Mouse (Mus musculus) erythroblast, adult 5-6 weeks (primary cell): ENCODE measurements around the gene Slamf8. TPM values are rescaled to one million over a fixed set of nuclear protein-coding genes. Genes with fewer than 3 reads are reported as not detected.

Experiments
- ATAC-seq: replicated peaks from 2 replicates; pipeline ENCODE4 v1.8.0; 2016; ENCODE audit warnings: moderate number of reproducible peaks, mild to moderate bottlenecking, moderate TSS enrichment, inconsistent platforms; ENCODE audit not compliant: poor library complexity, low FRiP score, severe bottlenecking
- total RNA-seq, 2 experiments: library from RNA; stranded (forward) in 1 of 2; stranded (reverse) in 1 of 2; fragments of 150-400 nt in 1 of 2; fragments of 200-764, 138-1000 nt in 1 of 2; gene quantifications; 2 replicates each; pipeline versions ENCODE4 v1.2.3 to v1.2.4; 2015 to 2017; ENCODE audit warnings: low replicate concordance in 2 of 2

Slamf8 gene
- total RNA-seq (2015; ENCODE audit: low replicate concordance), result not detected in 2 replicates
- 0.68 TPM in 1 of 2 replicates, not detected in the other for total RNA-seq (2017; ENCODE audit: low replicate concordance)

DNA sequence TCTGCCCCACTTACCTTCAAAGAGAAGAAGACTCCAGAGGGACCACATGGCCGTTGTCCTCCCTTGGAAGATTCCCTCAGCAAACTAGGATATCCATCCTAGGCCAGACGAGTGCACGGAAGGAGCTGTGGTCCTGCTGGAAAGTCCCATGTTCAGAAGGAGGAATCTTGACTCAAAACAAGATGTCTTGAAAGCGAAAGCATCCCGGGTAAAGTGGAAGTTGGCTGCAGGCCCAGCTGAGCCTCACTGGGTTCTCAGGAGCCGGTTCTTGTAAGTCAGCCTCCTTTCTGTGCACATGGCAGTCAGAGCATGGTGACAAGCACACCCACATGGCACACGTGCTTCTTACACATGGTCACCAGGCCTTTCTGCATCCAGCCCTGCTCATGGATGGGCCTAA, at the start of gene Slamf8:
Gene Slamf8, minus strand, starts transcription at position 184 of the 400 bp plus-strand sequence.
- ATAC-seq, result no peak

- ATAC-seq, result no peak
Measured at GRCm38 (mm10) chr1:172638781-172639180, 48.4 kb upstream of the Slamf8 start.

- no peak for ATAC-seq
Measured at GRCm38 (mm10) chr1:172637801-172638200, 47.4 kb upstream of the Slamf8 start.

DNA sequence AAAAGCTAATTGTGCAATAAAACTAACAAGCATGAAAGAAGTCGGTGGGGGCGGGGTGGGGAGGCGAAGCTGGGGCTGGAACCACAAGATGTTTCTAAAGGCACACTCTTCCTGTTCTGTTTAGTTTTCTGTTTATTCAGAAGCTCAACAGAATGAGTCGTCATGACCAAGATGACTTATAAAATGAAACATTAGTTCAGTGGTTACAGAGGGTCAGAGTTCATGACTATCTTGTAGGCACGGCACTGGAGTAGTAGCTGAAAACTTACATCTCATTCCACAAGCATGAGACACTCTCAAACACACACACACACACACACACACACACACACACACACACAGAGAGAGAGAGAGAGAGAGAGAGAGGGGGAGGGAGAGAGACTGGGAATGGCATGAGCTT, 45.9 kb upstream of the Slamf8 start:
- ATAC-seq, result no peak

GRCm38 (mm10) chr1:172635258-172635657, 44.9 kb upstream of the Slamf8 start:
- ATAC-seq, result no peak

DNA sequence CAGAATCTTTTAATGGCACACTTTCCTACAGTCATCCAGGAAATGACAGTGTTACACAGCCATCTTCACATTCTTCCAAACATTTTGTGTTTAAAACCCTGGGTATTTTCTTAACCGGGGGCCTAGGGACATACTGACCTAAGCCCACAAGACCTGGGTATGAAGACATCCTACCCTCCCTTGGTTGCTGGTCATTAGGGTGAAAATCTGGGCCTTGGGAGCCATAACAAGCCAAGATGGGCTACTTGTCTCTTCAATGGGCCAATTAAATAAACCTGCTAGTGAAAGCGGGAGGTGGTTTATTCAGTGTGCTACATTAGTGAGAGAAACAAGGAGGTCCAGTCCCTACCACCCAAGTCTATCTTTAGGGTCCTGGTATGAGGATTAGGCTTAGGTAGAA, 43.8 kb upstream of the Slamf8 start:
- no peak for ATAC-seq

- ATAC-seq, result peak; percentile 89
Measured at GRCm38 (mm10) chr1:172632451-172633326, 42.3 kb upstream of the Slamf8 start, which contains the start of gene Dusp23. TSS of gene Dusp23 (minus strand) at chr1:172632962.

GRCm38 (mm10) chr1:172631721-172632120, 41.4 kb upstream of the Slamf8 start:
- no peak for ATAC-seq

GRCm38 (mm10) chr1:172629831-172630230, 39.5 kb upstream of the Slamf8 start:
- no peak for ATAC-seq

DNA sequence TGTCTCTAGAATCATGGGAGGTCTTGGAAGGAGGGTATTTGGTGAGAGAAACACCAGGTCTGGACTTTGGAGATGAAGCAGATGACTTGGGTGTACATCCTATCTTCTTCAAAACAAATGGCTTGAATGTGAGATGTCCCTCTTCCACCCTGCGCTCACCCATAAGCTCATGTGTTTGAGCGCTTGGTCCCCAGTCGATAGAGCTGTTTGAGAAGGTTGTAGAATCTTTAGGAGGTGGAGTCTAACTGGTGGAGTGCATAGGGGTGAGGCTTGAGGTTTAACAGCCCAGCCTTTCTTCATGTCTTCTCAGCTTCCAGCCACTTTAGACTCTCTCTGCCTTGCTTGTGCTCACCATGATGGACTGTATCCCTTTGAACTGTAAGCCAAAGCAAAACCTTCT, 35.9 kb upstream of the Slamf8 start:
- no peak for ATAC-seq

DNA sequence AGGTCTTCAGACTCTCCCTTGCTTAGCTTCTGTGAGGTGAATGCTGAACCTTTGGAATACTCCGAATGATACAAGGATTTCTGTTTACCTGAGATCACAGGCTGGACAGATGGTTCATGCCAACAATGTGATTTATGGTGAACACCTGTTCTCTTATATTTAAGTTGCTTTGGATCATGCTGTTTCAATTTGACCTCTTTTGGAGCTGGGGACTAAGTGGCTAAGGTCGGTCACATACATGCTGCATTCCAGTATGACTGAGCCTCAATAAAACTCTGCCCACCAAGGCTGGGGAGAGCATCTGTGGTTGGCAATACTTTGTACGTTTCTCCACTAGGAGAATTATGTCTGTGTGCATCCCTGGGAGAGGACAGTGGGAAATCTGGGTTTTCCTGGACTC, 33.7 kb upstream of the Slamf8 start:
- no peak for ATAC-seq

DNA sequence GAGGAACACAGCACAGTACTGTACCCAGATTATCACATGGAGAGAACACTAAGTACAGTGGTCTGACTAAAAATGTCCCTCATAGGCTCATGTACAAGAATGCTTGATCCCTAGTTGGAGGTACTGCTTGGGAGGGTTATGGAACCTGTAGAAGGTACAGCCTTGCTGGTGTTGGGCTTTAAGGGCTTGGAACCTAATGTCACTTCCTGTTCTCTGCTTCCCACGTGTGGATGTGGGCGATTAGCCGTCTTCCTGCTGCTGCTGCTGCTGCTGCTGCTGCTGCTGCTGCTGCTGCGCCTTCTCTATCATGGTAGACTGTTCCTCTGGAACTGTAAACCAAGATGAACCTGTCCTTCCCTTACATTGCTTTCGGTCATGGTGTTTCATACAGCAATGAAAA, 33.2 kb upstream of the Slamf8 start:
- ATAC-seq, result no peak

DNA sequence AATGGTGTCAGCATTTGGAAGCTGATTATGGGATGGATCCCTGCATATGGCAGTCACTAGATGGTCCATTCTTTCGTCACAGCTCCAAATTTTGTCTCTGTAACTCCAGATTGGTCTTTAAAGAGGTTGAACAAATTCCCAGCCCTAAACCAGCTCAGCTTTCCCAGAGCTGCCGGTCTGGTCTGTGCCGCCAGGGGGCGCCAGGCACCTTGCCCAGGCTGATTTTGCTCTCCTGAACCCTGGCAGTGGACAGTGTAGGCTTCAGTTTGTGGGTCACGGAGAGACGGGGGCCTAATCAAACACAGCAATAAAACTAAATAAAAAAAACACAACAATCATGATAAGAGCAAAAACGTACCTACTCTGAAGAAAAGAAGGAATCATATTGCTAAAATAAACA, 28.9 kb upstream of the Slamf8 start:
- ATAC-seq, result no peak

DNA sequence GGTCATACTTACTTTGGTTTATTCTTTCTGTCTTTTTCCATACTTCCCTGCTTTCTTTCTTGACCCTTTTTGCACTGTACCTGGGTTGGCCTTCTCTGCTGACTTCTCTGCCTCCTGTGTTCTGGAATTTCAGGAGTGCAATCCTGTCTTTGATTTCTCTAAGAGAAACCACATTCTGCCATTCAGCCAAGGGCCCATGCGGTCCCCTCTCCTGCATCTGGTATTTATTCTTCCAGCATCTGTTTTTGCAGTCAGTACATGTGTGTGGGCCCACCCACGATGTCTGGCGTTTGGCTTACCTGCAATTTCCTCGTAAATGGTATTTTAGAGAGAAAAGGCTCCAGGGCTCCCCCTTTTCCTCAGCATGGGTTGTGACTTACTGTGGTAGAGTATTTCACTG, 27.8 kb upstream of the Slamf8 start:
- ATAC-seq, result no peak

DNA sequence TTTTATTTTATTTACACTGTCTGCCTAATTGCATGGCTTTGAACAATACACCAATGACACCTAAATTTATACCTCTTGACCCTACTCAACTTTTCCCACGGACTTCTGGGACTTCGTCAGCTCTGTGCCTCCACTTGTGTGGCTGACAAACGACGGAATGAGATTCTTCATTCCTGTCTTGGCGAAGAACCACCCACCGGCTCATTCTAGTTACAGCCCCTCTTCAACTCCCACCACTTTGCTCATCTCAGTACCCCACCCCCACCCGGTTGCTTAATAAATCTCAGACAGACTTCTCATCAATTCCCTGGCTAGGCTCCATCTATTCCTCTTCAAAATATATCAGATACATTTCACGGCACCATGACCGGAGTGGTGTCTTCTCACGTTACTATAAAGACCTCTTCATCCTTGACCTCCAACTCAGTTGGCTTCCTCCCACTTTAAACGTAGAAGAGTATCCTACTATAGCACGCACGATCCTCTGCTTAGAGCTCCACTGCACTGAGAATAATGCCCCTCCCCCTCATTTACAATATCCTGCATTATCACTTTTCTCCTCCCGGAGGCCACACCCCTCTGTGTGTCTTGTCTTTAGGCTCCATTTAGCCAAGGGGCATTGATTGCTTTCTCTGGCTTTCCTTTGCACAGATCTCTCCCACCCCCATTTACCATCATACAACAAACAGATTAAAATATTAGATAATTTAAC, 27.2 kb upstream of the Slamf8 start:
- ATAC-seq, result no peak

GRCm38 (mm10) chr1:172616537-172617300, 26.4 kb upstream of the Slamf8 start:
- no peak for ATAC-seq

DNA sequence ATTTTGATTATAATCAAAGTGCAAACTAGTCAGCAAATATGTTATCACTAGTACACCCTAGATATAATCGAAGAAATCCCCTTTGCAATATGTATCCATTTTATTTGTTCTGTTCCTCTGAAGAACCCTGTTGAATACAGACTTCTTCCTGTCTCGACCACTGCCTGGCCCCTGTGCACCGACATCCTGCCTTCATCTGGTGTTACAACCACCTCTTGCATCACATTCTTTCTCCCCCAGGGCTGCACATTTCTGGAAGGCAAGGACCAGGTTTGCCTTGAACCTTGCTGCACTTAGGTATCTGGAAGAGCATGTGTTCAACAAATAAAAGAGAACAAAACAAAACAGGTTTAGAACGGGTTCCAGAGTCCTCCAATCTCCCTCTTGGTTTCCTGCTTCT, 25.0 kb upstream of the Slamf8 start:
- no peak for ATAC-seq

DNA sequence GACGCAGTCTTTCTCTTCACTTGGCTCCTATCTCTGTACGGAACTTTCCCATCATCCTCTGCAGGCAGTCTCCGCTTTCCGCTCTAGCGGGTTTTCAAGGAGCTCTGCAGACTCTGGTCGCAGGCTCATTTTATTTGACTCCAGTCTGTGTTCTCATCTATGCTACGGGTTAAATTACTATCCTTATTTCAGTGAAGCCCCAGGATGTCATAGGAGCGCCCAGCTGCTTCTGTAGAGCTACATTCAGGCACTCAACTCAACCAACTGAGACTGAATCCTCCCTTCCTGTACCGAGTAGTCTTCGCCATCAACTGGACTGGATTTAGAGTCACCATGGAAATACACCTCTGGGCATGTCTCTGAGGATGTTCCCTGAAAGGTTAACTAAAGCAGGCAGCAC, 24.3 kb upstream of the Slamf8 start:
- no peak for ATAC-seq

DNA sequence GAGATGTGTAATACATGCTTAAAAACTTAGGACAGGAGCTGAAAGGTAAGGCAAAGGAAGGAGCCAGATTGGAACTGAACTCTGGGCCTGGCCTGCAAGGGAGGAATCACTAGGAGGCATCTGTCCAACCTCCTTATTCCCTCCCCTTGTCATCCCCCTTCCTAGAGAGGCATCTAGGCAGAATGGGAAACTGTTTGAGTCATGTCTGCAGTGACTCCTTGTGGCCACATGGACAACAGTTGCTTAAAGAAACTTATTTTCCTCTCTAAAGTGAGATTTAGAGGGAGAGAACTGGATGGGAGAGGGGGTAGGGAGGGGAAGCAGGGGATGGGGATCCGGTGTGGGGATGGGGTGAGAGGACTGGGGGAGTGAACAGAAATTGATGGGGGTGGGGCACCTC, 22.4 kb upstream of the Slamf8 start:
- no peak for ATAC-seq

GRCm38 (mm10) chr1:172611304-172611703, 20.9 kb upstream of the Slamf8 start:
- ATAC-seq, result no peak
